Comparison of ENCODE assay signal across 8 mouse cellular contexts in genomic region chr7:44983085-44983484, GRCm38 (mm10). TPM values are rescaled to one million over a fixed set of nuclear protein-coding genes. Genes with fewer than 3 reads are reported as not detected.
A peak's percentile ranks its signal among the peaks of the same experiment; 100 is the strongest.
DNase-seq lines count a peak whose midpoint lies in the region; ATAC-seq lines count a peak whose summit lies in the region.

No protein-coding gene starts in this region.

- H3K4me1 ChIP-seq in forebrain, embryonic 14.5 days (ENCODE audit: control insufficient read depth, insufficient read depth, low read length): peaks cover 18% of the 10 kb centered on the region

- H3K4me2 ChIP-seq in forebrain, embryonic 14.5 days (ENCODE audit: low read length): no peak overlapping the region

- no peaks in the 10 kb centered on the region for H3K9me3 ChIP-seq in forebrain, embryonic 14.5 days (replicated peaks; ENCODE audit: control insufficient read depth, low read length)

- H3K36me3 ChIP-seq in forebrain, embryonic 14.5 days (ENCODE audit: control insufficient read depth, insufficient read depth, low read length): peaks cover 53% of the 10 kb centered on the region

- H3K4me3 ChIP-seq in forebrain, embryonic 14.5 days (ENCODE audit: low read depth, low read length): no peak overlapping the region

- H3K27ac ChIP-seq in forebrain, embryonic 14.5 days (ENCODE audit: low read depth, low read length): no peak overlapping the region

- peak; percentile 55 for DNase-seq in MEL-GATA-1-ER (ENCODE audit: extremely low read depth, low read depth)
- DNase-seq in c-Kit-positive CD71-negative TER-119-negative erythroid progenitor cells, embryonic 14.5 days (ENCODE audit: low read depth): peak; percentile 77
- DNase-seq in forebrain, embryonic 14.5 days (ENCODE audit: low spot score): peak; percentile 77
- DNase-seq in heart, postnatal 4 days: peak; percentile 94
- peak; percentile 78 to 90 for DNase-seq in left cerebral cortex, adult 18-20 months (ENCODE audit: low spot score in 2 of 2)
- DNase-seq in skeletal muscle tissue, adult 2 months (ENCODE audit: low read depth, low spot score): peak; percentile 71

- no peak overlapping the region for H3K9ac ChIP-seq in forebrain, embryonic 14.5 days (ENCODE audit: low read length)

- WGBS in forebrain, embryonic 14.5 days: 34% methylated on average over 6 of the region's 6 CpGs

- no peak for ATAC-seq in forebrain, embryonic 14.5 days
- ATAC-seq in megakaryocyte progenitor cell, adult 5-6 weeks (replicated peaks; ENCODE audit: poor library complexity): peak; percentile 38
- ATAC-seq in inflammation-experienced regulatory T-cells, adult 6 months: no peak

- no peaks in the 10 kb centered on the region for H3K27me3 ChIP-seq in forebrain, embryonic 14.5 days (replicated peaks; ENCODE audit: control insufficient read depth, insufficient read depth, low read length)

RNA-seq across cellular contexts. Expression of gene Prmt1, which starts 3.3 kb away (rescaled TPM):
- 241 and 274 TPM in 2 replicates for polyA plus RNA-seq in forebrain, embryonic 14.5 days (2014; fragmentation: Nextera tagmentation; extraction: Ambion mirVana)
- total RNA-seq in heart, postnatal 4 days (2021): 100 to 1,000 TPM; 306 to 324 TPM
- total RNA-seq in left cerebral cortex, adult 18-20 months (2021): 100 to 1,000 TPM; 174 to 178 TPM
- total RNA-seq in megakaryocyte progenitor cell, adult 5-6 weeks (2015): 147 and 153 TPM in 2 replicates
- total RNA-seq in megakaryocyte progenitor cell, adult 5-6 weeks (2017): 113 and 135 TPM in 2 replicates
- 10 to 100 TPM; 37.3 to 84.6 (median 70.6) TPM for polyA plus RNA-seq in inflammation-experienced regulatory T-cells, adult 6 months (2017; shearing (Covaris generic))

RNA-seq across cellular contexts. Expression of gene Cpt1c, which starts 8.4 kb away (rescaled TPM):
- 37.3 and 41.0 TPM in 2 replicates for polyA plus RNA-seq in forebrain, embryonic 14.5 days (2014; fragmentation: Nextera tagmentation; extraction: Ambion mirVana)
- total RNA-seq in heart, postnatal 4 days (2021): 1 to 10 TPM; 4.4 to 5.1 TPM
- 10 to 100 TPM; 98.3 to 98.4 TPM for total RNA-seq in left cerebral cortex, adult 18-20 months (2021)
- total RNA-seq in megakaryocyte progenitor cell, adult 5-6 weeks (2015): 0.42 and 0.54 TPM in 2 replicates
- 0.25 and 1.6 TPM in 2 replicates for total RNA-seq in megakaryocyte progenitor cell, adult 5-6 weeks (2017)
- 1 to 10 TPM in 2 of 3 experiments, under 1 TPM in 1; 0.23 to 1.9 (median 1.5) TPM for polyA plus RNA-seq in inflammation-experienced regulatory T-cells, adult 6 months (2017; shearing (Covaris generic))

RNA-seq across cellular contexts. Expression of gene Irf3, which starts 14.4 kb away (rescaled TPM):
- 52.7 and 60.6 TPM in 2 replicates for polyA plus RNA-seq in forebrain, embryonic 14.5 days (2014; fragmentation: Nextera tagmentation; extraction: Ambion mirVana)
- 10 to 100 TPM; 42.0 to 43.0 TPM for total RNA-seq in heart, postnatal 4 days (2021)
- 10 to 100 TPM; 35.2 to 41.9 TPM for total RNA-seq in left cerebral cortex, adult 18-20 months (2021)
- 71.9 and 79.5 TPM in 2 replicates for total RNA-seq in megakaryocyte progenitor cell, adult 5-6 weeks (2015)
- 70.4 and 89.4 TPM in 2 replicates for total RNA-seq in megakaryocyte progenitor cell, adult 5-6 weeks (2017)
- polyA plus RNA-seq in inflammation-experienced regulatory T-cells, adult 6 months (2017; shearing (Covaris generic)): 100 to 1,000 TPM in 2 of 3 experiments, 10 to 100 TPM in 1; 83.6 to 119 (median 115) TPM

RNA-seq across cellular contexts. Expression of gene Bcl2l12, which starts 15.4 kb away (rescaled TPM):
- polyA plus RNA-seq in forebrain, embryonic 14.5 days (2014; fragmentation: Nextera tagmentation; extraction: Ambion mirVana): 20.0 and 23.4 TPM in 2 replicates
- 10 to 100 TPM; 21.7 to 25.2 TPM for total RNA-seq in heart, postnatal 4 days (2021)
- 1 to 10 TPM; 2.8 to 3.8 TPM for total RNA-seq in left cerebral cortex, adult 18-20 months (2021)
- 22.6 and 25.9 TPM in 2 replicates for total RNA-seq in megakaryocyte progenitor cell, adult 5-6 weeks (2015)
- total RNA-seq in megakaryocyte progenitor cell, adult 5-6 weeks (2017): 26.2 and 28.0 TPM in 2 replicates
- polyA plus RNA-seq in inflammation-experienced regulatory T-cells, adult 6 months (2017; shearing (Covaris generic)): 10 to 100 TPM; 21.0 to 29.3 (median 26.6) TPM

RNA-seq across cellular contexts. Expression of gene Scaf1, which starts 33.1 kb away (rescaled TPM):
- polyA plus RNA-seq in forebrain, embryonic 14.5 days (2014; fragmentation: Nextera tagmentation; extraction: Ambion mirVana): 40.5 and 47.8 TPM in 2 replicates
- 10 to 100 TPM; 78.5 to 80.3 TPM for total RNA-seq in heart, postnatal 4 days (2021)
- 100 to 1,000 TPM; 159 to 163 TPM for total RNA-seq in left cerebral cortex, adult 18-20 months (2021)
- total RNA-seq in megakaryocyte progenitor cell, adult 5-6 weeks (2015): 19.5 and 21.9 TPM in 2 replicates
- total RNA-seq in megakaryocyte progenitor cell, adult 5-6 weeks (2017): 8.7 and 11.2 TPM in 2 replicates
- polyA plus RNA-seq in inflammation-experienced regulatory T-cells, adult 6 months (2017; shearing (Covaris generic)): 1 to 10 TPM; 7.4 to 8.9 (median 8.7) TPM

Comparison
In these comparisons a context has a peak if more than half of its experiments do, and no peak if none do; other contexts are left out.
1. RNA of gene Cpt1c, which starts 8.4 kb away (total RNA-seq): 98.3 to 98.4 TPM in left cerebral cortex, adult 18-20 months; 4.4 to 5.1 TPM in heart, postnatal 4 days and 0.25 to 1.6 TPM in megakaryocyte progenitor cell, adult 5-6 weeks; every median in the first group is over 10 times any median in the second.
2. Peak in every context shown above with its lines, with median percentiles within 50 percentile points of each other: DNase-seq.